Mouse (Mus musculus) ES-E14 (cell line): ENCODE measurements around the gene C1qb.

Source experiments
- CHD2 ChIP-seq: IDR thresholded peaks from 2 replicates; pipeline ENCODE4 v1.6.1; 2014; ENCODE audit warnings: mild to moderate bottlenecking, low read depth, low read length, inconsistent platforms
- ZC3H11A ChIP-seq: IDR thresholded peaks from 2 replicates; pipeline ENCODE4 v1.6.1; 2012; ENCODE audit warnings: low read depth, mild to moderate bottlenecking, inconsistent platforms, low read length, borderline replicate concordance
- ZNF384 ChIP-seq: IDR thresholded peaks from 2 replicates; pipeline ENCODE4 v1.6.1; 2012; ENCODE audit warnings: low read depth, low read length, inconsistent platforms

DNA sequence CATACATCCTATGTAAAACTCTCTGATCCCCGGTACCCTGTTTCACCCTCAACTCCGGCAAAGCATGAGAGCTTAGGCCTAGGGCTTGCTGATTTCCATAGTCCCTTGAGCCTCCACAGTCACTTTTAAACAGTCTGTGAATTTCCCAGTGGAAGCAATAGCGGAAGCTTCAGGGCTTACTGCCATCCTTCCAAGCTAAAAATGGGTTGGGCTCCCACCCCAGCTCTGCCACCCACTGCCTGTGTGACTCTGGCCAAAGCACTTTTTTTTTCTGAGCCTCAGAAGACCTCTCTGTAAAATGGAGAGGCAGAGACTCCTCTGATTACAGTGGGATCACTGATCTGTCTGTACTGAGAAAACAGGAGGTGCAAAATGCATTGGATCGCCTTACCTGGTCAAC is 37.4 kb downstream of the C1qb start:
- no peak for TF ChIP-seq ZNF384
- no peak for TF ChIP-seq CHD2
- no peak for TF ChIP-seq ZC3H11A
